22 mouse cellular contexts compared by ENCODE assay signal in the genomic region with DNA sequence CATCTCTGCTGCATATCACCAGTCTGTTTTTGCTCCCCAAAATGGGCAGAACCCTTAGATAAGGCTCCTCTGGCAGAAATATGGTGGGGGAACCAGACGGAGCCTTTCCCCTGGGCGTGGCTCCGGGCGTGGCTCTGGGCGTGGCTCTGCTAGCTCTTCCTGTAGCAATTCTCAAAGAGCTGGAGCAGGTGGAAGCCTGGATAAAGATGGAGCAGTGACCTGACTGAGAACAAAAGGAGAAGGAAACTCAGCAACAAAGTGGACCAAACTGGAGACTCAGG. TPM values are rescaled to one million over a fixed set of nuclear protein-coding genes. Genes with fewer than 3 reads are reported as not detected.
DNase-seq lines count a peak whose midpoint lies in the region; ATAC-seq lines count a peak whose summit lies in the region.
"Had no signal": no experiment of that assay in that cellular context is flagged by ENCODE, and none has a peak within 500 bp of the region (broad histone marks: within the 10 kb centered on the region; RNA-seq: fewer than 3 reads in every experiment).

No protein-coding gene starts in this region.

- H3K4me3 ChIP-seq in erythroblast, embryonic 14.5 days (replicated peaks) = peak overlapping the region; percentile 35
- H3K4me3 ChIP-seq in liver, embryonic 15.5 days (replicated peaks) = no peak overlapping the region
- H3K4me3 ChIP-seq: neural tube, embryonic 15.5 days had no signal

- H3K27me3 ChIP-seq in erythroblast, embryonic 14.5 days (ENCODE audit: control insufficient read depth) = peaks cover 4% of the 10 kb centered on the region
- peaks cover 9% of the 10 kb centered on the region for H3K27me3 ChIP-seq in liver, embryonic 15.5 days
- H3K27me3 ChIP-seq: neural tube, embryonic 15.5 days had no signal

- peak overlapping the region; percentile 33 for H3K4me2 ChIP-seq in liver, embryonic 15.5 days
- H3K4me2 ChIP-seq: heart, embryonic 11.5 days; neural tube, embryonic 15.5 days had no signal

- 0 out of 2 replicates have a peak, but pooled peaks cover 2% of the 10 kb centered on the region for H3K9me3 ChIP-seq in erythroblast, embryonic 14.5 days (ENCODE audit: control insufficient read depth, low read length)
- H3K9me3 ChIP-seq in liver, embryonic 15.5 days (replicated peaks) = no peaks in the 10 kb centered on the region
- H3K9me3 ChIP-seq: neural tube, embryonic 15.5 days had no signal

- no peak overlapping the region for H3K27ac ChIP-seq in liver, embryonic 15.5 days (replicated peaks)
- H3K27ac ChIP-seq: neural tube, embryonic 15.5 days; stomach, postnatal 0 days had no signal

- H3K9ac ChIP-seq in liver, embryonic 15.5 days = no peak overlapping the region
- H3K9ac ChIP-seq: neural tube, embryonic 15.5 days had no signal

- peaks cover 31% of the 10 kb centered on the region for H3K4me1 ChIP-seq in erythroblast, embryonic 14.5 days (ENCODE audit: control insufficient read depth)
- peaks cover 20% of the 10 kb centered on the region for H3K4me1 ChIP-seq in liver, embryonic 15.5 days (replicated peaks)

- no peaks in the 10 kb centered on the region for H3K36me3 ChIP-seq in erythroblast, embryonic 14.5 days (ENCODE audit: control insufficient read depth)
- H3K36me3 ChIP-seq in liver, embryonic 15.5 days (replicated peaks) = no peaks in the 10 kb centered on the region
- H3K36me3 ChIP-seq: neural tube, embryonic 15.5 days had no signal

- 27% methylated on average over 5 of the region's 5 CpGs for WGBS in liver, embryonic 15.5 days (ENCODE audit: insufficient replicate concordance)

- peak; percentile 56 for ATAC-seq in liver, embryonic 15.5 days (ENCODE audit: insufficient read depth)
- ATAC-seq: midbrain, embryonic 16.5 days had no signal

- DNase-seq in testis, postnatal 14 days (ENCODE audit: low spot score) = peak; percentile 64
- DNase-seq in testis, postnatal 10 days (ENCODE audit: low spot score) = no peak
- no peak for DNase-seq in layer of hippocampus, postnatal 14 days (ENCODE audit: low spot score in 2 of 2)
- DNase-seq in kidney, postnatal 14 days = no peak
- DNase-seq in retina, postnatal 1 day = no peak
- no peak for DNase-seq in kidney, postnatal 4 days
- DNase-seq: adrenal gland, adult 8-10 months; cerebellum, postnatal 25 days; embryo, embryonic 11 days; heart, postnatal 10 days; kidney, adult 18-20 months; right cerebral cortex, postnatal 14 days; thymus, postnatal 14 days had no signal

RNA-seq across cellular contexts. Expression of a gene that starts 17.1 kb away (rescaled TPM):
- not detected in 2 replicates for polyA plus RNA-seq in erythroblast, embryonic 14.5 days (2012)
- polyA plus RNA-seq in liver, embryonic 15.5 days (2015; fragmentation: Nextera tagmentation; extraction: Ambion mirVana) = 0.05 TPM in 1 of 2 replicates, not detected in the other
- 10 to 100 TPM; 82.6 to 85.8 TPM for total RNA-seq in layer of hippocampus, postnatal 14 days (2021)
- total RNA-seq: granulocyte monocyte progenitor cell, adult 5-6 weeks; megakaryocyte, adult 5-6 weeks had no signal

RNA-seq across cellular contexts. Expression of a gene that starts 28.2 kb away (rescaled TPM):
- polyA plus RNA-seq in erythroblast, embryonic 14.5 days (2012) = not detected in 2 replicates
- polyA plus RNA-seq in liver, embryonic 15.5 days (2015; fragmentation: Nextera tagmentation; extraction: Ambion mirVana) = 0.12 TPM in 1 of 2 replicates, not detected in the other
- total RNA-seq in layer of hippocampus, postnatal 14 days (2021) = 1 to 10 TPM in 1 of 2 experiments, under 1 TPM in 1; 0.26 to 1.7 TPM
- total RNA-seq: granulocyte monocyte progenitor cell, adult 5-6 weeks; layer of hippocampus, postnatal 25 days; megakaryocyte, adult 5-6 weeks had no signal
